Comparison of ENCODE assay signal across 18 mouse cellular contexts in genomic region chr5:72330648-72331047, GRCm38 (mm10).
A peak's percentile ranks its signal among the peaks of the same experiment; 100 is the strongest.
DNase-seq lines count a peak whose midpoint lies in the region; ATAC-seq and TF ChIP-seq lines count a peak whose summit lies in the region.
"Had no signal": no experiment of that assay in that cellular context is flagged by ENCODE, and none has a peak within 500 bp of the region (broad histone marks: within the 10 kb centered on the region; RNA-seq: fewer than 3 reads in every experiment).

No protein-coding gene starts in this region.

- no peak overlapping the region for H3K27ac ChIP-seq in heart, embryonic 11.5 days (ENCODE audit: low read depth, low read length)
- H3K27ac ChIP-seq in lung, postnatal 0 days (ENCODE audit: low read length), result no peak overlapping the region
- H3K27ac ChIP-seq in midbrain, embryonic 14.5 days (replicated peaks; ENCODE audit: low read depth, low read length), result no peak overlapping the region
- H3K27ac ChIP-seq in midbrain, embryonic 10.5 days (replicated peaks), result no peak overlapping the region
- H3K27ac ChIP-seq in neural tube, embryonic 11.5 days (ENCODE audit: low read depth, low read length), result no peak overlapping the region
- H3K27ac ChIP-seq: embryonic facial prominence, embryonic 13.5 days; forebrain, embryonic 13.5 days; heart, embryonic 10.5 days; limb, embryonic 12.5 days had no signal

- H3K9ac ChIP-seq in heart, embryonic 11.5 days (ENCODE audit: low read depth, low read length), result no peak overlapping the region
- H3K9ac ChIP-seq in lung, postnatal 0 days (replicated peaks; ENCODE audit: low read depth), result no peak overlapping the region
- no peak overlapping the region for H3K9ac ChIP-seq in midbrain, embryonic 14.5 days (replicated peaks; ENCODE audit: low read length)
- H3K9ac ChIP-seq in neural tube, embryonic 11.5 days (ENCODE audit: low read length), result no peak overlapping the region
- H3K9ac ChIP-seq: embryonic facial prominence, embryonic 13.5 days; forebrain, embryonic 13.5 days; limb, embryonic 12.5 days; liver, postnatal 0 days had no signal

- H3K9me3 ChIP-seq in heart, embryonic 11.5 days (replicated peaks; ENCODE audit: control insufficient read depth, low read length), result no peaks in the 10 kb centered on the region
- H3K9me3 ChIP-seq in lung, postnatal 0 days (ENCODE audit: low read length), result no peaks in the 10 kb centered on the region
- no peaks in the 10 kb centered on the region for H3K9me3 ChIP-seq in midbrain, embryonic 14.5 days (ENCODE audit: control insufficient read depth, low read length)
- H3K9me3 ChIP-seq in midbrain, embryonic 10.5 days (replicated peaks), result no peaks in the 10 kb centered on the region
- no peaks in the 10 kb centered on the region for H3K9me3 ChIP-seq in neural tube, embryonic 11.5 days (ENCODE audit: control insufficient read depth, low read length)
- H3K9me3 ChIP-seq: embryonic facial prominence, embryonic 13.5 days; forebrain, embryonic 13.5 days; heart, embryonic 10.5 days; limb, embryonic 12.5 days had no signal

- no peak for ATAC-seq in heart, embryonic 11.5 days (replicated peaks; ENCODE audit: insufficient number of reproducible peaks, low FRiP score, low TSS enrichment)
- no peak for ATAC-seq in lung, postnatal 0 days
- ATAC-seq in midbrain, embryonic 14.5 days (ENCODE audit: low FRiP score, low TSS enrichment), result 0 out of 2 replicates have a peak, but pooled peaks have one; percentile 31
- peak; percentile 45; the same call in 1 of the 2 replicates for ATAC-seq in neural tube, embryonic 11.5 days (ENCODE audit: insufficient read depth, low FRiP score, low TSS enrichment)
- ATAC-seq: forebrain, embryonic 13.5 days; liver, postnatal 0 days had no signal

- H3K27me3 ChIP-seq in heart, embryonic 11.5 days (ENCODE audit: control insufficient read depth, insufficient read depth, low read length), result no peaks in the 10 kb centered on the region
- no peaks in the 10 kb centered on the region for H3K27me3 ChIP-seq in lung, postnatal 0 days (replicated peaks; ENCODE audit: insufficient read depth, low read length)
- no peaks in the 10 kb centered on the region for H3K27me3 ChIP-seq in midbrain, embryonic 14.5 days (ENCODE audit: control insufficient read depth, insufficient read depth, low read length)
- no peaks in the 10 kb centered on the region for H3K27me3 ChIP-seq in midbrain, embryonic 10.5 days (ENCODE audit: low read depth, poor library complexity, severe bottlenecking)
- H3K27me3 ChIP-seq in neural tube, embryonic 11.5 days (ENCODE audit: control insufficient read depth, insufficient read depth, low read length), result no peaks in the 10 kb centered on the region
- H3K27me3 ChIP-seq: embryonic facial prominence, embryonic 13.5 days; forebrain, embryonic 13.5 days; limb, embryonic 12.5 days had no signal

- no peak for TF ChIP-seq CTCF in lung, postnatal 0 days (IDR thresholded peaks at IDR 0.05)

- 73% methylated on average over 11 of the region's 11 CpGs for WGBS in heart, embryonic 11.5 days (ENCODE audit: insufficient replicate concordance)
- 51% methylated on average over 11 of the region's 11 CpGs for WGBS in lung, postnatal 0 days
- 23% methylated on average over 11 of the region's 11 CpGs for WGBS in midbrain, embryonic 14.5 days
- WGBS in midbrain, embryonic 10.5 days, result 72% methylated on average over 11 of the region's 11 CpGs
- 55% methylated on average over 11 of the region's 11 CpGs for WGBS in neural tube, embryonic 11.5 days

- no peaks in the 10 kb centered on the region for H3K36me3 ChIP-seq in heart, embryonic 11.5 days (ENCODE audit: control insufficient read depth, insufficient read depth, low read length)
- no peaks in the 10 kb centered on the region for H3K36me3 ChIP-seq in lung, postnatal 0 days (ENCODE audit: insufficient read depth, low read length)
- H3K36me3 ChIP-seq in midbrain, embryonic 14.5 days (ENCODE audit: control insufficient read depth, insufficient read depth, low read length), result no peaks in the 10 kb centered on the region
- H3K36me3 ChIP-seq in midbrain, embryonic 10.5 days, result no peaks in the 10 kb centered on the region
- H3K36me3 ChIP-seq in neural tube, embryonic 11.5 days (ENCODE audit: control insufficient read depth, insufficient read depth, low read length), result no peaks in the 10 kb centered on the region
- H3K36me3 ChIP-seq: embryonic facial prominence, embryonic 13.5 days; limb, embryonic 12.5 days had no signal

- H3K4me3 ChIP-seq in heart, embryonic 11.5 days (ENCODE audit: low read depth, low read length), result no peak overlapping the region
- no peak overlapping the region for H3K4me3 ChIP-seq in lung, postnatal 0 days (ENCODE audit: low read depth, low read length)
- no peak overlapping the region for H3K4me3 ChIP-seq in midbrain, embryonic 14.5 days (replicated peaks; ENCODE audit: low read depth, low read length)
- H3K4me3 ChIP-seq in midbrain, embryonic 10.5 days, result no peak overlapping the region
- H3K4me3 ChIP-seq in neural tube, embryonic 11.5 days (ENCODE audit: low read depth, low read length), result no peak overlapping the region
- H3K4me3 ChIP-seq: embryonic facial prominence, embryonic 13.5 days; forebrain, embryonic 13.5 days; heart, embryonic 10.5 days; limb, embryonic 12.5 days had no signal

- no peaks in the 10 kb centered on the region for H3K4me1 ChIP-seq in heart, embryonic 11.5 days (ENCODE audit: control insufficient read depth, insufficient read depth, low read length)
- no peaks in the 10 kb centered on the region for H3K4me1 ChIP-seq in lung, postnatal 0 days (ENCODE audit: insufficient read depth, low read depth, low read length)
- H3K4me1 ChIP-seq in midbrain, embryonic 14.5 days (ENCODE audit: control insufficient read depth, insufficient read depth, low read length), result peaks cover 7% of the 10 kb centered on the region; the same call in 1 of the 2 replicates
- peaks cover 24% of the 10 kb centered on the region for H3K4me1 ChIP-seq in midbrain, embryonic 10.5 days
- H3K4me1 ChIP-seq in neural tube, embryonic 11.5 days (ENCODE audit: control insufficient read depth, insufficient read depth, low read length), result no peaks in the 10 kb centered on the region
- H3K4me1 ChIP-seq: heart, embryonic 10.5 days had no signal

- no peak for TF ChIP-seq EP300 in lung, postnatal 0 days (IDR thresholded peaks at IDR 0.05)

- DNase-seq in heart, adult 11 months, result peak; percentile 61
- DNase-seq in lung, postnatal 10 days, result peak; percentile 3
- no peak for DNase-seq in lung, postnatal 0 days (ENCODE audit: low spot score)
- DNase-seq in midbrain, embryonic 14.5 days, result no peak
- DNase-seq in midbrain, embryonic 10.5 days (ENCODE audit: low spot score), result no peak
- DNase-seq in neural tube, embryonic 11.5 days (ENCODE audit: low spot score), result no peak
- DNase-seq in urinary bladder, adult 2 months (ENCODE audit: low spot score), result no peak
- DNase-seq: adrenal gland, postnatal 25 days; cerebellum, adult 9-10 months; kidney, adult 18-20 months; liver, postnatal 0 days; retina, postnatal 1 day had no signal

- no peak overlapping the region for H3K4me2 ChIP-seq in heart, embryonic 11.5 days
- H3K4me2 ChIP-seq in lung, postnatal 0 days (replicated peaks; ENCODE audit: low read depth, low read length), result no peak overlapping the region
- H3K4me2 ChIP-seq in midbrain, embryonic 14.5 days (ENCODE audit: low read length), result no peak overlapping the region
- no peak overlapping the region for H3K4me2 ChIP-seq in neural tube, embryonic 11.5 days (ENCODE audit: low read depth)
- H3K4me2 ChIP-seq: embryonic facial prominence, embryonic 13.5 days; forebrain, embryonic 13.5 days; limb, embryonic 12.5 days; liver, embryonic 11.5 days had no signal

Comparison
In these comparisons a context has a peak if more than half of its experiments do, and no peak if none do; other contexts are left out.
1. DNase-seq: peak in heart, adult 11 months (single experiment) and lung, postnatal 10 days (single experiment); none in lung, postnatal 0 days (single experiment), midbrain, embryonic 14.5 days (single experiment), midbrain, embryonic 10.5 days (single experiment), neural tube, embryonic 11.5 days (single experiment) and urinary bladder, adult 2 months (single experiment).
2. ATAC-seq: peak in midbrain, embryonic 14.5 days (single experiment) and neural tube, embryonic 11.5 days (single experiment); none in heart, embryonic 11.5 days (single experiment) and lung, postnatal 0 days (single experiment).